Mouse (Mus musculus) stomach, postnatal 0 days (tissue): ENCODE measurements at regions not wholly inside any gene's neighbourhood (a gene's known extent, or its start where the extent isn't known, plus 50 kb on each side); places are given as distances from the start of the nearest gene placed in this dataset.

Experiments used
- ATAC-seq: fragments of 200-750 bp; cut with Nextera tagmentation; 2 replicates; pipeline ENCODE4 v1.8.0; 2017; ENCODE audit not compliant: low FRiP score, low TSS enrichment
- DNase-seq: peaks from one replicate; pipeline ENCODE4 v3.0.0-alpha.2; 2016; ENCODE audit warnings: low spot score
- H3K27ac ChIP-seq: fragments of 300-500 bp; sonication (generic); replicated peaks from 2 replicates; pipeline ENCODE4 v1.5.1; 2014; ENCODE audit warnings: mild to moderate bottlenecking, control low read depth
- H3K27me3 ChIP-seq: fragments of 300-500 bp; sonication (generic); 2 replicates; pipeline ENCODE4 v1.6.1; 2014; ENCODE audit warnings: low read length; ENCODE audit not compliant: control insufficient read depth, insufficient read depth
- H3K36me3 ChIP-seq: fragments of 300-500 bp; sonication (generic); 2 replicates; pipeline ENCODE4 v1.6.1; 2014; ENCODE audit warnings: low read length, mixed read lengths; ENCODE audit not compliant: control insufficient read depth, insufficient read depth
- H3K4me1 ChIP-seq: fragments of 300-500 bp; sonication (generic); replicated peaks from 2 replicates; pipeline ENCODE4 v1.6.1; 2014; ENCODE audit warnings: antibody characterized with exemption; ENCODE audit not compliant: control insufficient read depth, insufficient read depth
- H3K4me2 ChIP-seq: fragments of 300-500 bp; sonication (generic); replicated peaks from 2 replicates; pipeline ENCODE4 v1.6.1; 2014; ENCODE audit warnings: low read depth, mild to moderate bottlenecking, control low read depth, moderate library complexity
- H3K4me3 ChIP-seq: fragments of 300-500 bp; sonication (generic); 2 replicates; pipeline ENCODE4 v1.5.1; 2014; ENCODE audit warnings: low read depth, low read length, control low read depth
- H3K9ac ChIP-seq: fragments of 300-500 bp; sonication (generic); 2 replicates; pipeline ENCODE4 v1.6.1; 2014; ENCODE audit warnings: mild to moderate bottlenecking, low read length, control low read depth, mixed read lengths
- H3K9me3 ChIP-seq: fragments of 300-500 bp; sonication (generic); 2 replicates; pipeline ENCODE4 v1.6.1; 2016; ENCODE audit warnings: low read length; ENCODE audit not compliant: control insufficient read depth
- CTCF ChIP-seq: IDR thresholded peaks from 2 replicates; pipeline ENCODE4 v1.5.1; 2016; ENCODE audit warnings: antibody characterized with exemption, low read depth, mild to moderate bottlenecking, moderate library complexity
- EP300 ChIP-seq: optimal IDR thresholded peaks from 2 replicates; pipeline ENCODE3; 2016; ENCODE audit warnings: antibody characterized with exemption
- WGBS: fragments of 180-500 bp; shearing (Covaris S2); extraction: QIAGEN DNeasy Blood & Tissue Kit; methylation state at CpG from one replicate; pipeline ENCODE4 v1.1.7; 2014; 5-methylcytosine and 5-hydroxymethylcytosine counted together

DNA sequence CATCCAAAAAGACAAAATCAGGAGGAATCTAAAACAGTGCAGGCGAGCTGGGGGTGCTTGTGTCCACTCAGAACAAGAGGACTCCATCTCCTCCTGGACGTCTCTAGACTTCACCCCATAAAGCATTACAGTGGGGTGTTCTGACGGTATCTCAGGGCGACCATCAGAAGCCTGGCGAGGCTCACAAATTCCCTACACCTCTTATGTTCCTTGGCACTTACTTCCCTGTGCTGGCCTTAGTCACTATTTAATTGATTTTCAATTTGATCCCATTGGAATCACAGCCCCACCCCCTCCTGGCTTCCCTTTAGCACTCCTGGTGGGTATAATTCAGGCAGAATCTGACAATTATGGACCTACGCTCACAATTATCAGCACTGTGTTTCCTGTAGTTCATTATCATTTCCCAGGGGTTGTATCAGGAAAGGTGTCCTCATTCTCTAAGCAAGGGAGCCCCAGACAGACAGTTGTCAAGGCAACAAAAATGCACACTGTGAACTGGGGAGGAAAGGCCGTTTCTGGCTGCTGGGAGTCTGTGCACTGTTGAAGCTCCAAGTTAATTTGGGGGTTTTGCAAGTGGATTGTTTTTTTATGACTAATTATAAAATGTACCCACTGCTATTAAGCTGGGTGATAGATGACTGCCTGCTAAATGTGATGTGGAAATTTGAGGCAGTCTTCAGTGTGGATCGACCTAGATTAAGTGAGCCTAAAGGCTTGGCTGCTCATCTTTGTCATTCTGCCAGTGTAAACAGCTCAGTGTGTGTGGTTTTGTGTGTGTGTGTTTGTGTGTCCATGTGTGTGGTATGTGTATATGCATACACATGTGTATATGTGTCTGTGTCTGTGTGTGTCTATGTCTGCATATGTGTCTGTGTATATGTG is 115.6 kb upstream of the Kcnj15 start:
- WGBS, result 60% methylated on average over 8 of the region's 8 CpGs
- Histone ChIP-seq H3K27me3 (no peaks in the 10 kb centered on the region), H3K4me2 (no peak overlapping the region), H3K27ac (no peak overlapping the region), H3K4me3 (no peak overlapping the region), H3K4me1 (no peaks in the 10 kb centered on the region), H3K36me3 (no peaks in the 10 kb centered on the region), H3K9ac (no peak overlapping the region), H3K9me3 (no peaks in the 10 kb centered on the region)
- no peak for ATAC-seq
- TF ChIP-seq EP300 (no peak), CTCF (no peak)
- DNase-seq, result no peak

DNA sequence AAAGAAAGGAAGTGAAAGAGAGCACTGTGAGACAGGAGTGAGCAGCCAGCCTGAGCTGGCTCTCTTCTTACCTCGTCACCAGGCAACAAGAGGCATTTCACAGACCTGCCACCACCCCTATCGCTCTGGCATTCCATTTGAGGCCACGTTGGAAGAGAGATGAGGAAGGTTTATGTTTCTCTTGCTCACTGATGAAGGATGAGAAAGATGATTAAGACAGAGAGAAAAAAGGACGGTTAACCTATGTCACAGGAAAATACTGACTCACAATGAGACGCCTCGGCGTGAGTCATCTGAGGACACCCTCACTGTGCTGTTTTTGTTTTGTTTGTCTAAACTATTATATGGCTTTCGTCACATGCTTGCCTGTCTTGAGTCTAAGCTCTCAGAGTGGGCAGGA is 106.9 kb upstream of the Kcnj15 start:
- ATAC-seq, result no peak
- DNase-seq, result no peak
- TF ChIP-seq CTCF (no peak), EP300 (no peak)
- no peak overlapping the region for H3K4me2 ChIP-seq
- H3K9me3 ChIP-seq, result no peaks in the 10 kb centered on the region
- no peaks in the 10 kb centered on the region for H3K36me3 ChIP-seq
- no peaks in the 10 kb centered on the region for H3K27me3 ChIP-seq
- WGBS, result 56% methylated on average over 8 of the region's 8 CpGs
- no peak overlapping the region for H3K27ac ChIP-seq
- no peak overlapping the region for H3K9ac ChIP-seq
- no peak overlapping the region for H3K4me3 ChIP-seq
- no peaks in the 10 kb centered on the region for H3K4me1 ChIP-seq

GRCm38 (mm10) chr16:95151499-95151898 is 105.9 kb upstream of the Kcnj15 start:
- Histone ChIP-seq H3K4me1 (no peaks in the 10 kb centered on the region), H3K4me3 (no peak overlapping the region), H3K9ac (no peak overlapping the region), H3K9me3 (no peaks in the 10 kb centered on the region), H3K27ac (no peak overlapping the region), H3K4me2 (no peak overlapping the region), H3K27me3 (no peaks in the 10 kb centered on the region), H3K36me3 (no peaks in the 10 kb centered on the region)
- DNase-seq, result no peak
- WGBS, result 77% methylated on average over 3 of the region's 3 CpGs
- TF ChIP-seq CTCF, result no peak
- TF ChIP-seq EP300, result no peak
- no peak for ATAC-seq

DNA sequence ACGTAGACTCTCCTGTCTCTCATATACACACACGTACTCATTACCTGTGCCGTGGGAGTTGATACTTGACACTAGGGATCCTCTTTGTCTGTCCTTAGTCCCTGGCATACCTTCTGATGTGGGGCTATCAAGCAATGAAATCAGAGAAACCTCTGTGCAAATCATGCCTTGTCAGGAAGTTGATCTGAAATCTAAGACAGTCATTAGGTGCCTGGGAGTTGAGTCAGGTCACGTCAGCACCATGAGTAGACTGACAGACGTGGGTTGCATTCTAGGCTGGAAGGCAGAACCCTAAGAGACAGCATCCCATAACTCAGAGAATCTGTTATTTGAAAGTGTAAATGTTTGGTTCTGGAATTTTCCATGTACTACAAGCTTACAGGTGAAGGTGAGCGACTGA is 105.4 kb upstream of the Kcnj15 start:
- ATAC-seq (no peak), DNase-seq (no peak)
- H3K4me1 ChIP-seq, result no peaks in the 10 kb centered on the region
- WGBS, result 88% methylated on average over 6 of the region's 6 CpGs
- H3K4me3 ChIP-seq, result no peak overlapping the region
- H3K27ac ChIP-seq, result no peak overlapping the region
- TF ChIP-seq CTCF (no peak), EP300 (no peak)
- H3K27me3 ChIP-seq, result no peaks in the 10 kb centered on the region
- no peak overlapping the region for H3K4me2 ChIP-seq
- H3K9ac ChIP-seq, result no peak overlapping the region
- H3K9me3 ChIP-seq, result no peaks in the 10 kb centered on the region
- no peaks in the 10 kb centered on the region for H3K36me3 ChIP-seq

- whole genome bisulfite sequencing, result 40% methylated on average over 13 of the region's 13 CpGs
Observed at GRCm38 (mm10) chr16:95152742-95153383, 104.5 kb upstream of the Kcnj15 start.

GRCm38 (mm10) chr16:95168349-95168748 is 89.0 kb upstream of the Kcnj15 start:
- TF ChIP-seq EP300 (no peak), CTCF (no peak)
- no peak overlapping the region for H3K27ac ChIP-seq
- no peaks in the 10 kb centered on the region for H3K36me3 ChIP-seq
- H3K4me1 ChIP-seq, result no peaks in the 10 kb centered on the region
- H3K4me3 ChIP-seq, result no peak overlapping the region
- DNase-seq (no peak), ATAC-seq (no peak)
- WGBS, result 63% methylated on average over 7 of the region's 7 CpGs
- no peaks in the 10 kb centered on the region for H3K9me3 ChIP-seq
- no peak overlapping the region for H3K9ac ChIP-seq
- H3K27me3 ChIP-seq, result no peaks in the 10 kb centered on the region
- H3K4me2 ChIP-seq, result no peak overlapping the region

More at GRCm38 (mm10) chr16:95152742-95153383, 104.5 kb upstream of the Kcnj15 start:
- H3K4me3 ChIP-seq, result no peak overlapping the region
- no peak overlapping the region for H3K4me2 ChIP-seq
- ATAC-seq (no peak), DNase-seq (no peak)
- H3K4me1 ChIP-seq, result no peaks in the 10 kb centered on the region
- no peaks in the 10 kb centered on the region for H3K9me3 ChIP-seq
- H3K27ac ChIP-seq, result no peak overlapping the region
- H3K36me3 ChIP-seq, result no peaks in the 10 kb centered on the region
- no peaks in the 10 kb centered on the region for H3K27me3 ChIP-seq
- TF ChIP-seq CTCF (no peak), EP300 (no peak)
- H3K9ac ChIP-seq, result no peak overlapping the region
